Comparison of ENCODE assay signal across 11 mouse cellular contexts in the genomic region with DNA sequence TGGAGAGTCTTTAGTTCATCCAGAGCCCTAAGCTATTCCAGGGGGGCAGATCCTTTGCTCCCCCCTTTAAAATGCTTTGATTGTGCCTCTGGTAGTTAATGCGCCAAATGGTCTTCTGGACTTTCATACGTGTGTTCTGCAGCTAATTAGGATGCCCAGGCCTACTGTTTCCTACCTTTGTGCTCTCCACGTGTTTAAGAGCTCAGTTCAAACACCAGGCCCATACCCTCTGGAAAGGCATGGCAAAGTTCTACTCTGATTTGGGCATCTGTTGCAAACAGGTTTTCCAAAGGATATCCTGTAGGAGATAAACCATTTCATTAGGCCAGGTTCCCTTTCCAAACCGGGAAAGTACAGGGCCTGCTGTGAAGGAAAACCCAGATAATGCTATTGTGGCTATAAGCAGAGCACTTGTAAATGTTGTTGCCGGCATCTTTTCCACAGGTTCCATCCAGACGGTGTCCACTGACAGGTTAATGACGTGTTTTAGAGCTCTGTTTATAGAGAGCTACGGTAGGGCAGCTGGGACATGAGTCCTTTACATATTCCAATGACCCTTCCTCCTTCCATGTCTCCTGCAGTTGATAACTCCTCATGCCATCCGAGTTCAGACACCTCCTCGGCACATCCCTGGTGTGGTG.
"Had no signal": no experiment of that assay in that cellular context is flagged by ENCODE, and none has a peak within 500 bp of the region (broad histone marks: within the 10 kb centered on the region; RNA-seq: fewer than 3 reads in every experiment).

No protein-coding gene starts in this region.

- H3K36me3 ChIP-seq: liver, embryonic 13.5 days; lung, embryonic 15.5 days; midbrain, embryonic 13.5 days had no signal

- H3K9me3 ChIP-seq: liver, embryonic 13.5 days; lung, embryonic 15.5 days; midbrain, embryonic 13.5 days had no signal

- H3K4me1 ChIP-seq: liver, embryonic 13.5 days; lung, embryonic 15.5 days had no signal

- H3K27me3 ChIP-seq: liver, embryonic 13.5 days; lung, embryonic 15.5 days; midbrain, embryonic 13.5 days had no signal

- ATAC-seq: midbrain, embryonic 13.5 days had no signal

- DNase-seq: left cerebral cortex, postnatal 4 days; liver; liver, embryonic 13.5 days; lung, postnatal 14 days; retina, postnatal 1 day; right cerebral cortex, postnatal 4 days; spleen, adult 18-20 months had no signal

- H3K27ac ChIP-seq: kidney, postnatal 0 days; liver, embryonic 13.5 days; lung, embryonic 15.5 days; midbrain, embryonic 13.5 days had no signal

- H3K4me2 ChIP-seq: liver, embryonic 13.5 days; lung, embryonic 15.5 days; midbrain, embryonic 13.5 days had no signal

- H3K4me3 ChIP-seq: liver, embryonic 13.5 days; lung, embryonic 15.5 days; midbrain, embryonic 13.5 days had no signal

- H3K9ac ChIP-seq: liver, embryonic 13.5 days; liver, postnatal 0 days; lung, embryonic 15.5 days; midbrain, embryonic 13.5 days had no signal
